Mouse (Mus musculus) cortical plate, adult 2 months (tissue): Measurements from ENCODE around the gene Samd7.

Experiments used
- CTCF ChIP-seq: fragments of 200-500 bp; IDR thresholded peaks from 2 replicates; pipeline ENCODE4 v1.5.1; 2011; ENCODE audit warnings: mild to moderate bottlenecking, control low read depth, low read length; ENCODE audit not compliant: insufficient read depth; ENCODE audit errors: extremely low read depth
- POLR2A ChIP-seq: fragments of 200-500 bp; IDR thresholded peaks from 2 replicates; pipeline ENCODE4 v1.6.1; 2011; ENCODE audit warnings: mild to moderate bottlenecking, low read length, control low read depth; ENCODE audit not compliant: insufficient read depth; ENCODE audit errors: extremely low read depth

GRCm38 (mm10) chr3:30718649-30719048, 27.4 kb upstream of the Samd7 start:
- TF ChIP-seq POLR2A: no peak
- no peak for TF ChIP-seq CTCF
